Mouse (Mus musculus): Measurements from ENCODE around the gene Rnf185. TPM values are rescaled to one million over a fixed set of nuclear protein-coding genes. Genes with fewer than 3 reads are reported as not detected.

Rnf185 gene
- total RNA-seq (2023): 17.9 TPM

GRCm38 (mm10) chr11:3452167-3452639, at the start of gene Rnf185:
Gene Rnf185, minus strand, starts transcription at chr11:3452363.

DNA sequence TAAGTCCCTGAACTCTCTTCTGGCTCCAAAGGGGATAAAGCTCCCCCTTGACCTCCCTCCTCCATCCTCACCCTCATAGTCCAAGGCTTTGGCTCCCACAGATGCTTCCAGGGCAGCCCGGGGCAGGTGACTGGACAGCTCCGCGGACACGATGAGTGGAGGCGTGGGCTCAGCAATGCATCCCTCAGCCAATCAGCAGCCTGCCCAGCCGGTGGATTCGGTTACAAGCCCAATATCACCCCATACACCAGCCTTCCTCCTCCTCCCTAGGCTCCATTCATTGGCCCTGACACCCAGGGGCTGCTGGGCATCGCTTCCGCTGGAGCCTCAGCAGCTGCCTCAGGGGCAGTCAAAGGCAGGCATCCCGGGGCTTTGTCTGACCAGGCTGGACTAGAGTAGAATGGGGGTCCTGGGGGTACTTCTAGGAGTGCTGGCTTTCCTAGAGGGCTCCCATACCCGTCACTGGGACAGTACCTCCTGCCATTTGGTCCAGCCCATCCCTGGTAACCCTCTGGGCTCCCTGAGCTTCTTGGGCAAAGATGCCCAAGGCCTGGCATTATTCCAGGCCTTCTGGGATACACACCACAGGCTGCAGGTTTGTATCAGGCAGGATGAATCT, 35.9 kb upstream of the Rnf185 start, which contains the start of gene Pla2g3:
TSS of gene Pla2g3 (plus strand) at position 333 of the 619 bp plus-strand sequence.

GRCm38 (mm10) chr11:3408997-3409732, 43.0 kb downstream of the Rnf185 start, which contains the start of gene Limk2:
Gene Limk2, minus strand, starts transcription at chr11:3409189.

Other genes with a start within 250 kb of the Rnf185 start
- gene Eif4enif1, start 250.0 kb downstream of the Rnf185 start, total RNA-seq (2023): 74.5 TPM
- gene Drg1, start 185.9 kb downstream of the Rnf185 start, total RNA-seq (2023): 57.3 TPM
- gene Patz1, start 163.5 kb downstream of the Rnf185 start, total RNA-seq (2023): 100 TPM
- 363 TPM for gene Pik3ip1, start 122.0 kb downstream of the Rnf185 start, total RNA-seq (2023)
- 108 TPM for gene Limk2, start 43.2 kb downstream of the Rnf185 start, total RNA-seq (2023)
- gene Pla2g3, start 35.9 kb upstream of the Rnf185 start, total RNA-seq (2023): 0.21 TPM
- not detected for gene Inpp5j, start 52.5 kb upstream of the Rnf185 start, total RNA-seq (2023)
- not detected for gene Selenom, start 62.3 kb upstream of the Rnf185 start, total RNA-seq (2023)
- gene Smtn, start 88.2 kb upstream of the Rnf185 start, total RNA-seq (2023): 0.56 TPM
- 64.4 TPM for gene Morc2a, start 196.8 kb upstream of the Rnf185 start, total RNA-seq (2023)